Mouse (Mus musculus) bone marrow, adult 2 months (tissue): Measurements from ENCODE around the gene Coa4. TPM values are rescaled to one million over a fixed set of nuclear protein-coding genes. Genes with fewer than 3 reads are reported as not detected.
"Not testable (repeated sequence)": the region's sequence is repeated elsewhere in the genome, so short reads cannot be mapped to it uniquely, and the experiment has no call there.

Experiments
- H3K27ac ChIP-seq: fragments of 200-500 bp; 2 replicates; pipeline ENCODE4 v1.5.1; 2012; ENCODE audit warnings: low read depth, mild to moderate bottlenecking, control low read depth, inconsistent platforms, low read length; ENCODE audit not compliant: control insufficient read depth, poor library complexity, insufficient read depth
- H3K4me1 ChIP-seq: fragments of 200-500 bp; 2 replicates; pipeline ENCODE4 v1.6.1; 2011; ENCODE audit warnings: low read length; ENCODE audit not compliant: control insufficient read depth, insufficient read depth
- H3K4me3 ChIP-seq: fragments of 200-500 bp; replicated peaks from 2 replicates; pipeline ENCODE3; 2011; ENCODE audit warnings: mild to moderate bottlenecking, low read depth, low read length, control low read depth; ENCODE audit not compliant: control insufficient read depth
- CTCF ChIP-seq: fragments of 200-500 bp; IDR thresholded peaks from 2 replicates; pipeline ENCODE4 v1.5.1; 2011; ENCODE audit warnings: low read length, control low read depth; ENCODE audit not compliant: control insufficient read depth, insufficient read depth
- POLR2A ChIP-seq: fragments of 200-500 bp; IDR thresholded peaks from 2 replicates; pipeline ENCODE4 v1.6.1; 2011; ENCODE audit warnings: low read depth, mild to moderate bottlenecking, control low read depth, low read length, borderline replicate concordance; ENCODE audit not compliant: control insufficient read depth
- WGBS: fragments of 180-500 bp; shearing (Covaris S2); methylation state at CpG from one replicate; pipeline ENCODE4 v1.1.7; 2018; 5-methylcytosine and 5-hydroxymethylcytosine counted together
- polyA plus RNA-seq: library from polyadenylated mRNA; stranded (reverse); fragments of >200 nt; gene quantifications from 2 replicates; pipeline ENCODE4 v1.2.4, GENCODE M21; 2011; ENCODE audit warnings: low replicate concordance; ENCODE audit not compliant: missing spikeins, insufficient read depth, insufficient read length

The Coa4 gene
- polyA plus RNA-seq, 1 experiment, result 7.4 TPM

- Histone ChIP-seq H3K4me3 (no peak overlapping the region), H3K27ac (no peak overlapping the region), H3K4me1 (peaks cover 3% of the 10 kb centered on the region; the same call in 1 of the 2 replicates)
- TF ChIP-seq CTCF (no peak), POLR2A (no peak)
- WGBS, result 87% methylated on average over 11 of the region's 11 CpGs
Measured at GRCm38 (mm10) chr7:100561861-100562587, 25.2 kb downstream of the Coa4 start.

DNA sequence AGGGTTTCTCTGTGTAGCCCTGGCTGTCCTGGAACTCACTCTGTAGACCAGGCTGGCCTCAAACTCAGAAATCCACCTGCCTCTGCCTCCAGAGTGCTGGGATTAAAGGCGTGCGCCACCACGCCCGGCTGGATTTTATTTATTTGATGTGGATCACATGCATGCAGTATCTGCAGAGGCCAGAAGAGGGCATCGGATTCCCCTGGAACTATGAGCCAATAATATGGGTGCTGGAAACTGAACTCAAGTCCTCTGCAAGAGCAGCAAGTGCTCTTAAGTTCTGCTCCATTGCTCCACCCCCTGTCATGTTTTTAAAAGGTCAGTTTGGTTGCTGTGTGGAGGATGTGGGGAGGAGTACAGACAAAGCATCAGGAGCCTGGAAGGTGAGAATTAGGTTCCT lies 30.4 kb downstream of the Coa4 start:
- H3K4me1 ChIP-seq, H3K27ac ChIP-seq, H3K4me3 ChIP-seq: not testable (repeated sequence)
- WGBS, result 90% methylated on average over 5 of the region's 5 CpGs
- peak; percentile 5; the same call in 1 of the 2 replicates for TF ChIP-seq CTCF

GRCm38 (mm10) chr7:100569907-100570306 lies 33.0 kb downstream of the Coa4 start:
- no peak overlapping the region for H3K4me3 ChIP-seq
- no peak overlapping the region for H3K27ac ChIP-seq
- H3K4me1 ChIP-seq, result peaks cover 1% of the 10 kb centered on the region; the same call in 1 of the 2 replicates
- TF ChIP-seq CTCF (no peak), POLR2A (no peak)

GRCm38 (mm10) chr7:100570930-100571715 lies 34.3 kb downstream of the Coa4 start:
- 69% methylated on average over 3 of the region's 3 CpGs for WGBS
- Histone ChIP-seq H3K27ac (no peak overlapping the region), H3K4me1 (peaks cover 1% of the 10 kb centered on the region; the same call in 1 of the 2 replicates), H3K4me3 (no peak overlapping the region)
- TF ChIP-seq CTCF (no peak), POLR2A (no peak)

DNA sequence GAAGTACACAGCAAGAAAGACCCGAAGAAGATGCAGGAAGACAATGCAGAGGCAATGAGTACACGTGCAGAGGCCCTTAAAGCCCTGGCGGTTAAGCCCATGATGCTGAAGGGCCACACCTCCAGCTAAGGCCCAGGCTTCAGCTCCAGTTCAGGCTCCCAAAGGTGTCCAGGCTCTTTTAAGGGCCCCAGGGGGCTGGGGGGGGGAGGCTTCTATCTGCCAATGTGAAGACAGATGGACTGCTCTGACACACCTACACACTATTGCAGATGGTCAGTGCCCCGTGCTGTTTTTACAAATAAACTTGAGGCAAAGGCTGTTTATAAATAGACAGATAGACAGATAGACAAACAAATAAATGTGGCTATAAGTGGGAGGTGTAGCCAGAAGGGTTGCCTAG lies 35.2 kb downstream of the Coa4 start:
- H3K27ac ChIP-seq, result no peak overlapping the region
- H3K4me1 ChIP-seq, result no peaks in the 10 kb centered on the region; the same call in 1 of the 2 replicates
- TF ChIP-seq POLR2A, result no peak
- no peak for TF ChIP-seq CTCF
- WGBS, result 84% methylated on average over 4 of the region's 4 CpGs
- no peak overlapping the region for H3K4me3 ChIP-seq

DNA sequence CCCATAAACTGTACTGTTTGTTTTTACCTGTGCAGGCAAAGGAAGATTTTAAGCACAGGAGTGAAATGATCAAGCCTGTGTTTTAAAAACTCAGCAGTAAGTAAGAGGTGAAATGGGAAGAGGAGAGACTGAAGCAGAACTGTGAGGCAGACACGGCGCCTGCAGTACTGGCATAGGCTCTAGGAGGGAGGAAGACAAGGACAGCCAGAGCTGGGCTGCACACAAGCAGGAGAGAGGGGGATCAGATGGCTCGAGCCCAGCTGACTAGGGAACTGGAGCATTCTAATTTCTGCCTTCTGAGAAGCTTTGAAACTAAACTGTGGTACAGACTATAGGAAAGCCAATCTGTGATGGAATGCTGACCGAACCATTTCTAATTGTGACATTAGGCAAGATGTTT lies 35.8 kb downstream of the Coa4 start:
- no peak overlapping the region for H3K4me3 ChIP-seq
- WGBS, result 90% methylated on average over 4 of the region's 4 CpGs

GRCm38 (mm10) chr7:100578794-100579193 lies 41.9 kb downstream of the Coa4 start:
- H3K4me1 ChIP-seq, result peaks cover 1% of the 10 kb centered on the region; the same call in 1 of the 2 replicates
- H3K4me3 ChIP-seq, result no peak overlapping the region
- 77% methylated on average over 2 of the region's 2 CpGs for WGBS
- TF ChIP-seq CTCF (no peak), POLR2A (no peak)
- H3K27ac ChIP-seq, result no peak overlapping the region

More for the DNA sequence above, 35.8 kb downstream of the Coa4 start:
- H3K4me1 ChIP-seq, result no peaks in the 10 kb centered on the region; the same call in 1 of the 2 replicates
- TF ChIP-seq POLR2A, result no peak
- TF ChIP-seq CTCF, result no peak
- H3K27ac ChIP-seq, result no peak overlapping the region

- 41% methylated on average over 7 of the region's 7 CpGs for WGBS
- no peak overlapping the region for H3K4me3 ChIP-seq
- H3K4me1 ChIP-seq, result peaks cover 1% of the 10 kb centered on the region; the same call in 1 of the 2 replicates
- no peak overlapping the region for H3K27ac ChIP-seq
- TF ChIP-seq CTCF (no peak), POLR2A (no peak)
Measured at GRCm38 (mm10) chr7:100582235-100582634, 45.4 kb downstream of the Coa4 start.

GRCm38 (mm10) chr7:100582727-100583236 lies 45.9 kb downstream of the Coa4 start:
- TF ChIP-seq POLR2A, result peak; percentile 46; the same call in 1 of the 2 replicates
- no peak for TF ChIP-seq CTCF
- WGBS, result 1% methylated on average over 31 of the region's 31 CpGs
- Histone ChIP-seq H3K4me3 (peak overlapping the region; percentile 71), H3K4me1 (peaks cover 1% of the 10 kb centered on the region; the same call in 1 of the 2 replicates), H3K27ac (peak overlapping the region; percentile 39)
